In the genomic region with DNA sequence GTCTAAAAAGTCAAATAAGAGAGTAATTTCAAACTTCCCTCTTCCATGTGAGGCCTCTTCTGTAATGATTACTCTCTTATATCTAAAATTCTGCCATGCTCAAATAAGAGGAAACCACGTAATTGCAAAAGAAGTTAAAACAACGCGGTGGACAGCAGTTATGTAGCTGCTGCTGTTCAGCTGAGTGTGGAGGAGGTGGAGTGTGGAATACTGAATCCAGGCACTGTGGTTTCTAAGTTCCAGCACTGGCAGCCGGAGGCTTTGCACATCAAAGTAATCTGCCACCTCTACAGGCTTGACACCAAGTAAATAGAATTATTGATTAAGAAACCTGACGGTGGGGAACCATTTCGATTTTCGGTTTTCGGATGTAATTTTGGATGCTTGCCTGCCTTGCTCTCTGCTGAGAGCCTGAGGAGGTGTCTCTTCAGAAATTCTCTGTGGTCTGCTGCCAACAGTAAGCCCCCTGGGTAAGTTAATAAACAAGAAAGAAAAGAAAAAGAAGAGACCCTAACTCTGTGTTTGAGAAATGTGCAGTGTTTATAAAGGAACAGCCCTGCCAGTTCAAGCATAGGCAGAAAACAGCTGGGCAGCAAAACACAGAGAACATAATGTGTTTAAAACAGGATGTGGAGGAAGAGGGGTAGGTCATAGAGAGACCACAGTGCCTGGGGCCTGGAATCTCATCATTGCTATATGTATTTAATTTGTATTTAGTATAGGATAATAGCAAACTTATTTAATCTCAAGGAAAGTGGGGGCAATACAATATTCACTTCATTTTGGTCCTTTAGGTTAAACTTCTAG, we compare ENCODE assay signal across 18 mouse cellular contexts. TPM values are rescaled to one million over a fixed set of nuclear protein-coding genes. Genes with fewer than 3 reads are reported as not detected.
DNase-seq lines count a peak whose midpoint lies in the region; ATAC-seq and TF ChIP-seq lines count a peak whose summit lies in the region.
"Had no signal": no experiment of that assay in that cellular context is flagged by ENCODE, and none has a peak within 500 bp of the region (broad histone marks: within the 10 kb centered on the region; RNA-seq: fewer than 3 reads in every experiment).

No protein-coding gene starts in this region.

- no peak for DNase-seq in heart, postnatal 25 days (ENCODE audit: low spot score)
- peak; percentile 70 for DNase-seq in lung, embryonic 14.5 days
- DNase-seq in lung, postnatal 14 days = no peak
- DNase-seq in brain, adult 2 months (ENCODE audit: low read depth, low spot score) = peak; percentile 38
- DNase-seq: adrenal gland, postnatal 36 days; cerebellum, adult 11 months; gastrocnemius, postnatal 25 days; kidney, adult 11 months had no signal

- H3K9me3 ChIP-seq in heart, embryonic 14.5 days (ENCODE audit: control insufficient read depth, low read length) = no peaks in the 10 kb centered on the region
- H3K9me3 ChIP-seq in lung, embryonic 14.5 days (ENCODE audit: low read depth, low read length) = no peaks in the 10 kb centered on the region
- no peaks in the 10 kb centered on the region for H3K9me3 ChIP-seq in forebrain, embryonic 12.5 days
- H3K9me3 ChIP-seq: G1E; limb, embryonic 12.5 days had no signal

- no peaks in the 10 kb centered on the region for H3K36me3 ChIP-seq in heart, embryonic 14.5 days (ENCODE audit: control insufficient read depth, insufficient read depth, low read length)
- no peaks in the 10 kb centered on the region for H3K36me3 ChIP-seq in lung, embryonic 14.5 days (ENCODE audit: insufficient read depth)
- no peaks in the 10 kb centered on the region for H3K36me3 ChIP-seq in forebrain, embryonic 12.5 days (replicated peaks)
- H3K36me3 ChIP-seq: G1E; limb, embryonic 12.5 days had no signal

- no peak for TF ChIP-seq CTCF in lung, embryonic 14.5 days (IDR thresholded peaks at IDR 0.05; ENCODE audit: low read depth)

- no peak overlapping the region for H3K4me3 ChIP-seq in heart, embryonic 14.5 days (ENCODE audit: control insufficient read depth in 1 of 2, insufficient read depth in 1 of 2, low read depth in 1 of 2, low read length in 2 of 2)
- no peak overlapping the region for H3K4me3 ChIP-seq in lung, embryonic 14.5 days (ENCODE audit: low read depth, low read length)
- no peak overlapping the region for H3K4me3 ChIP-seq in forebrain, embryonic 12.5 days (replicated peaks)
- H3K4me3 ChIP-seq: limb, embryonic 12.5 days had no signal

- no peak overlapping the region for H3K4me2 ChIP-seq in heart, embryonic 14.5 days (ENCODE audit: low read length)
- H3K4me2 ChIP-seq in lung, embryonic 14.5 days = peak overlapping the region; percentile 38; the same call in 1 of the 2 replicates
- no peak overlapping the region for H3K4me2 ChIP-seq in forebrain, embryonic 12.5 days
- H3K4me2 ChIP-seq: limb, embryonic 12.5 days had no signal

- H3K9ac ChIP-seq in heart, embryonic 14.5 days (ENCODE audit: low read length) = peak overlapping the region; percentile 13; the same call in 1 of the 2 replicates
- no peak overlapping the region; the same call in 1 of the 2 replicates for H3K9ac ChIP-seq in lung, embryonic 14.5 days
- no peak overlapping the region for H3K9ac ChIP-seq in forebrain, embryonic 12.5 days
- H3K9ac ChIP-seq: limb, embryonic 12.5 days had no signal

- H3K4me1 ChIP-seq in heart, embryonic 14.5 days (ENCODE audit: control insufficient read depth in 2 of 2, insufficient read depth in 2 of 2, low read length in 2 of 2) = no peaks in the 10 kb centered on the region; a peak in 1 of 4 replicates
- H3K4me1 ChIP-seq in lung, embryonic 14.5 days (ENCODE audit: insufficient read depth) = 0 out of 2 replicates have a peak, but pooled peaks cover 3% of the 10 kb centered on the region
- no peaks in the 10 kb centered on the region for H3K4me1 ChIP-seq in forebrain, embryonic 12.5 days
- H3K4me1 ChIP-seq: limb, embryonic 12.5 days had no signal

- no peak overlapping the region for H3K27ac ChIP-seq in heart, embryonic 14.5 days (replicated peaks in 1 of 2; ENCODE audit: control insufficient read depth in 1 of 2, insufficient read depth in 1 of 2, low read depth in 2 of 2, low read length in 2 of 2)
- peak overlapping the region; percentile 30 for H3K27ac ChIP-seq in lung, embryonic 14.5 days (ENCODE audit: low read depth)
- H3K27ac ChIP-seq in forebrain, embryonic 12.5 days = no peak overlapping the region
- H3K27ac ChIP-seq: limb, embryonic 12.5 days had no signal

- WGBS in heart, embryonic 14.5 days = 54% methylated on average over 8 of the region's 8 CpGs
- WGBS in lung, embryonic 14.5 days = 13% methylated on average over 8 of the region's 8 CpGs
- WGBS in forebrain, embryonic 12.5 days = 76% methylated on average over 8 of the region's 8 CpGs

- H3K27me3 ChIP-seq in heart, embryonic 14.5 days (ENCODE audit: control insufficient read depth, insufficient read depth, low read length) = no peaks in the 10 kb centered on the region
- no peaks in the 10 kb centered on the region for H3K27me3 ChIP-seq in lung, embryonic 14.5 days (ENCODE audit: insufficient read depth, low read length)
- H3K27me3 ChIP-seq in forebrain, embryonic 12.5 days = no peaks in the 10 kb centered on the region
- H3K27me3 ChIP-seq: limb, embryonic 12.5 days had no signal

- intact Hi-C loops in heart, postnatal 25 days (cut with DNase I) = no loop called here

- ATAC-seq in heart, embryonic 14.5 days (ENCODE audit: insufficient number of reproducible peaks, insufficient read depth, low FRiP score, low read depth) = no peak
- peak; percentile 86 for ATAC-seq in lung, embryonic 14.5 days (ENCODE audit: insufficient read depth)
- ATAC-seq in megakaryocyte, adult 5-6 weeks (ENCODE audit: poor library complexity, severe bottlenecking) = peak; percentile 45
- ATAC-seq in erythroid progenitor cell, adult 5-6 weeks (replicated peaks; ENCODE audit: low FRiP score, poor library complexity, severe bottlenecking) = no peak
- ATAC-seq in forebrain, embryonic 12.5 days (ENCODE audit: low FRiP score) = no peak
- ATAC-seq: forebrain, embryonic 16.5 days had no signal

RNA-seq across cellular contexts. Expression of gene Lgsn, which starts 33.7 kb away (rescaled TPM):
- polyA plus RNA-seq in heart, embryonic 14.5 days (2014; fragmentation: Nextera tagmentation; extraction: Ambion mirVana) = not detected in 2 replicates
- not detected for total RNA-seq in heart, postnatal 25 days (2021)
- polyA plus RNA-seq in lung, embryonic 14.5 days (2014; fragmentation: Nextera tagmentation; extraction: Ambion mirVana) = not detected in 2 replicates
- not detected in 2 replicates for total RNA-seq in megakaryocyte, adult 5-6 weeks (2015)
- not detected in 2 replicates for total RNA-seq in megakaryocyte, adult 5-6 weeks (2017)
- total RNA-seq in erythroid progenitor cell, adult 5-6 weeks (2015; ENCODE audit: low replicate concordance) = not detected in 2 replicates
- total RNA-seq in erythroid progenitor cell, adult 5-6 weeks (2017; ENCODE audit: low replicate concordance) = not detected in 2 replicates
- not detected in 2 replicates for polyA plus RNA-seq in forebrain, embryonic 12.5 days (2016; fragmentation: Nextera tagmentation; extraction: Ambion mirVana)
- total RNA-seq: adrenal gland, postnatal 36 days; G1E; gastrocnemius, postnatal 25 days; layer of hippocampus, adult 18-20 months; left cerebral cortex, adult 18-20 months had no signal
- polyA plus RNA-seq: forebrain, embryonic 16.5 days; G1E; heart, embryonic 16.5 days; limb, embryonic 12.5 days had no signal

Comparison
In these comparisons a context has a peak if more than half of its experiments do, and no peak if none do; other contexts are left out.
1. DNase-seq: peak in lung, embryonic 14.5 days (single experiment) and brain, adult 2 months (single experiment); none in heart, postnatal 25 days (single experiment) and lung, postnatal 14 days (single experiment).
2. ATAC-seq: peak in lung, embryonic 14.5 days (single experiment) and megakaryocyte, adult 5-6 weeks (single experiment); none in heart, embryonic 14.5 days (single experiment), erythroid progenitor cell, adult 5-6 weeks (single experiment) and forebrain, embryonic 12.5 days (single experiment).